Mouse (Mus musculus) megakaryocyte, embryonic 14.5 days (primary cell): ENCODE data around the gene Tex14. TPM values are rescaled to one million over a fixed set of nuclear protein-coding genes. Genes with fewer than 3 reads are reported as not detected.

Source experiments
- H3K27me3 ChIP-seq: replicated peaks from 2 replicates; pipeline ENCODE3; 2012; ENCODE audit warnings: inconsistent platforms
- H3K36me3 ChIP-seq: replicated peaks from 2 replicates; pipeline ENCODE3; 2012; ENCODE audit warnings: low read length, inconsistent platforms, mixed read lengths
- H3K4me1 ChIP-seq: 2 replicates; pipeline ENCODE4 v1.6.1; 2012; ENCODE audit warnings: inconsistent platforms
- H3K4me3 ChIP-seq: replicated peaks from 2 replicates; pipeline ENCODE3; 2012; ENCODE audit warnings: moderate library complexity, mild to moderate bottlenecking, inconsistent platforms
- H3K9me3 ChIP-seq: 2 replicates; pipeline ENCODE4 v1.6.1; 2012; ENCODE audit warnings: inconsistent platforms
- FLI1 ChIP-seq: IDR thresholded peaks from 2 replicates; pipeline ENCODE4 v1.6.1; 2012; ENCODE audit warnings: low read length, inconsistent platforms, mixed read lengths
- GATA1 ChIP-seq: IDR thresholded peaks from 3 replicates; pipeline ENCODE4 v1.6.1; 2012; ENCODE audit warnings: mixed read lengths, low read length, inconsistent platforms, borderline replicate concordance
- polyA plus RNA-seq: library from polyadenylated mRNA; stranded (reverse); fragments of >175 nt; gene quantifications from 2 replicates; pipeline ENCODE4 v1.2.3, GENCODE M21; 2012; ENCODE audit warnings: low replicate concordance; ENCODE audit not compliant: insufficient read depth

The Tex14 gene
- polyA plus RNA-seq, 1 experiment = not detected

DNA sequence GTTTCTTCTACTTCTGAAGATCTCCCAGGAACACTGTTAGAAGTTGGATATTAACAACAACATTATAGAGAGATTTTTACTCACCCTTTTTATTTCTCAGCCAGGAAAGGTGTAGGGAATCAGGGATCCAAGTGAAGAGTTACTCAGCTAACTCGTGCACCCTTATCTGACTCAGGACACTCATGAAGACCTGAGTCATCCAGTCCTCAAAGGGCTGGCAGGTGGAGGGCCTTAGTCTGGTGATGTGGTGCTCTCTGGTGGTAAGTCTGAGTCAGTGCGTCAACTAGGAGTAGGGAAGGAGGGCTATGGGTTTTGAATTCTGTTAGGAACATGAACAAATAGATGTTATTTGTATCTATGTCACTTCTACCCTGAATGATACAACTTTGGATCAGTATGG lies 114.4 kb downstream of the Tex14 start:
- no peaks in the 10 kb centered on the region for H3K36me3 ChIP-seq

DNA sequence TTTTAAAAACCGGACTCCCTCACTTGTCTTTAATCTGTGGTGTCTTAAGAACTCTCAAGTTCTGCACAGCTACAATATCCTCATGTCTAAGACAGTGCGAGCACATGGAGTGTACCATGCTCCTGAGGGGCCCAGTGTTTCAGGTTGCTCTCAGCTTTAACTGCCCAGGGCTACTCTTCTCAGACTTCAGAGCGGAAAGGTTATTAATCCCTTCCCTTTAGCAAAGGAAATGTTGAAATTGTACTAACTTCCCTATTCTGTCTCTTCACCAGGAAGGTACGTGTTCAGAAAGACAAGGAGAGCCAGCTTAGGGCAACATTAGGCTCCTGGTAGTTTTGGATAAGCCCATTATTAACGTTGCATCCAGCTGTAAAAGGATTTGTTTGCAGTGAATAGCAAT lies 118.6 kb downstream of the Tex14 start:
- TF ChIP-seq GATA1 = no peak
- no peak for TF ChIP-seq FLI1
- H3K36me3 ChIP-seq = no peaks in the 10 kb centered on the region
- H3K4me3 ChIP-seq = no peak overlapping the region
- peaks cover 32% of the 10 kb centered on the region for H3K4me1 ChIP-seq
- H3K9me3 ChIP-seq = no peaks in the 10 kb centered on the region
- H3K27me3 ChIP-seq = peaks cover 2% of the 10 kb centered on the region

More for the DNA sequence above, 114.4 kb downstream of the Tex14 start:
- Histone ChIP-seq H3K4me1 (peaks cover 19% of the 10 kb centered on the region), H3K9me3 (no peaks in the 10 kb centered on the region), H3K4me3 (no peak overlapping the region), H3K27me3 (peaks cover 9% of the 10 kb centered on the region)
- TF ChIP-seq FLI1 (no peak), GATA1 (no peak)

DNA sequence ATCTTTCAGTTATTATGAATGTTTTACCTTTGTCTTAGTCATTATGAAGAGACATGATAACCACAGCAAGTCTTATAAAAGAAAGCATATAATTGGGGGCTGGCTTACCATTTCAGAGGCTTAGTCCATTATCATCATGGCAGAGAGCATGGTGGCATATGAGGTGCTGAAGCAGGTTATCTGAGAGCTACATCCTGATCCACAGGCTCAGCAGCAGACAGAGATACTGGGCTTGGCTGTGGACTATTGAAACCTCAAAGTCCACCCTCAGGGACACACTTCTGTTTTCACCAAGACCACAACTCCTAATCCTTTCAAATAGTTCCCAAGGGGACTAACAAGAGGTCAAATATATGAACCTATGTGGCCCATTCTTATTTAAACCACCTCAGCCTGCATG lies 119.1 kb downstream of the Tex14 start:
- Histone ChIP-seq H3K4me3 (no peak overlapping the region), H3K4me1 (peaks cover 32% of the 10 kb centered on the region), H3K36me3 (no peaks in the 10 kb centered on the region), H3K9me3 (no peaks in the 10 kb centered on the region), H3K27me3 (peaks cover 2% of the 10 kb centered on the region)
- no peak for TF ChIP-seq FLI1
- no peak for TF ChIP-seq GATA1

DNA sequence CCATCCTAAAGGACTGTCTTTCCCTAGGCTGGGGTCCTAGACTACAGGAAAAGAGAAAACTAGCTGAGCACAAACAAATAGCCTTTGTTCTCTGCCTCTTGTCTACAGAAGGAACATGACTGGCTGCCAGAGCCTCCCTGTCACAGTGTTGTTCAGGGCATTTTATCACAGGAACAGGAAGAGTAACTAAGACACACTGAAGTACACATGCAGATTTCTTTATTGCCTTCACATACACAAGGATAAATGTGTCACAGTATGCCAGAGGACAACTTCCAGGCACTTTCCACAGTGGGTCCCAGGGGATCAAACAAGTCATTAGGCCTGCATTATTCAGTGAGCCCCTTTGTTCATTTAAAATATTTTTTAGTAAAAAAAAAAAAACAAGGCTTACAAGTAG lies 119.9 kb downstream of the Tex14 start:
- no peaks in the 10 kb centered on the region for H3K9me3 ChIP-seq
- H3K4me3 ChIP-seq = no peak overlapping the region
- no peak for TF ChIP-seq FLI1
- TF ChIP-seq GATA1 = no peak
- peaks cover 26% of the 10 kb centered on the region for H3K4me1 ChIP-seq
- H3K36me3 ChIP-seq = no peaks in the 10 kb centered on the region
- peaks cover 2% of the 10 kb centered on the region for H3K27me3 ChIP-seq

DNA sequence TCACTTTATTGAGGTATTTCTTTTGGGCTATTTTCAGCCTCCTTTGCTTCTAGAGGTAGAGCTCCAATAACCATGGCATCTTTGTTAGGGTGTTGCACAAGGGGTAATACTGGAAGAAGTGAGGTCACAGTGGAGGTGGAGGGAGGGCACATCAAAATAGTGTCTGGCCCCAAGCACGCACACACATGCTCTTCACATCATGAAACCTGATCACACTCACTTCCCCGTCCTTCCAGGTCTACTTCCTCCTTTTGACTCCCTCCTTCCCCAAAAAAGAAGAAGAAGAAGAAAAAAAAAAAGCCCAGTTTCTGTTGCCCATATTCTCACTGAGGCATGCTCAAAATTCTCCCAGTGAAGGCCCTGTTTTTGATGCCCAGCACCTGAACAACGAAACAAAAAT lies 122.5 kb downstream of the Tex14 start:
- TF ChIP-seq GATA1 = no peak
- Histone ChIP-seq H3K36me3 (no peaks in the 10 kb centered on the region), H3K9me3 (no peaks in the 10 kb centered on the region), H3K4me1 (peaks cover 26% of the 10 kb centered on the region), H3K27me3 (peaks cover 2% of the 10 kb centered on the region), H3K4me3 (no peak overlapping the region)

DNA sequence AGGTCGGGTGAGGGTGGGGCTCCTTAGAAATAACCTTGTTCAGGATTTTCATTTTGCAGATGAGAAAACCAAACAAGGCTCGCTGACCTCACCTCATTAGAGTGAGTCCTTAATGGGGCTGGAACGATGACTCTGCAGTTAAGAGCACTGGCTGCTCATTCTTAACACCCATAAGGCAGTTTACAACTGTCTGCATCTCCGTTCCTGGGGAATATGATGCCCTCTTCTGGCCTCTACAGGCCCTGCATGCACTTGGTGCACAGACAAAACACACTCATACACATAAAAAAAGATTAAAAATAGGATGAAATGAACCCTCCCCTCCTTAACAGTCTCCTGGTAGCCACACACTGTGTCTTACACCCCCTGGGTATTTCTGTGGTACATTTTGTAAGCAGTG lies 123.1 kb downstream of the Tex14 start:
- Histone ChIP-seq H3K9me3 (no peaks in the 10 kb centered on the region), H3K27me3 (peaks cover 2% of the 10 kb centered on the region), H3K36me3 (no peaks in the 10 kb centered on the region), H3K4me1 (peaks cover 22% of the 10 kb centered on the region), H3K4me3 (no peak overlapping the region)
- no peak for TF ChIP-seq FLI1
- TF ChIP-seq GATA1 = no peak

DNA sequence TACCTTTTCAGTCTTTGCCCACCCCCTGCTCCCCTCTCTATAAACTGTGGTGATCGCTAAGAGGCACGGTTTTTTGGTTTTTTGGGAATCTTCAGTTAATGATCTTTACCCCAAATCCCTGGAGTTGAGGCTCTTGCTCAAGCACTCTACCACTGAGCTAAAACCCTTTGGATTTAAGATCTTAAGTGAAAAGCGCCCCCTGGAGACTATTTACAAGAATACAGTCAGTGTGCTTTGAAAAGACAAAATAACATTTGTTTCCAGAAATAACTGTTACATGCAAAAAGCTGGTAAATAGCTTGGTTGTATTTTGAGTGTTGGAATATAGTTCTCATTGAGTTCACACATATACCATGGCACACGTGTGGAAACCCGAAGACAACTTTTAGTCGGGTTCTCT lies 126.8 kb downstream of the Tex14 start:
- no peak for TF ChIP-seq GATA1
- Histone ChIP-seq H3K27me3 (peaks cover 2% of the 10 kb centered on the region), H3K4me1 (no peaks in the 10 kb centered on the region), H3K4me3 (no peak overlapping the region), H3K9me3 (no peaks in the 10 kb centered on the region), H3K36me3 (no peaks in the 10 kb centered on the region)

DNA sequence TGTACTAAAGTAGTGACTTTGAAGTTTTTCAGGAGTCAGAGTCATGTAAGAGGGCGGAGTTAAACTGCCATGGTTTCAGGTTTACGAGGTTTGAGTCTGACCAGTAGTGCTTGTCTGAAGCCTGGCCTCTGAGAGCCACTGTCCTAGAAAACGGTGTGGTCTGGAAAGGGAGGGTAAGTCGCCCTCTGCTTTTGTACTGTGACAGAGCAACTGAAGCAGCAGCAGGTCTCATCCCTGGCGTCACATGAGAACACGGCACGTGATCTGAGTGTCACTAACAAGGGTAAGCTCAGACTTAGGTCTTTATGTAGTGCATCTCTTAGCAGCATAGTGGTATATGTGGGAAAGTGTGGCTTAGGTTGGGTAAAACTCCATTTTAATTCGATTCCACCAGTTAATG lies 137.4 kb downstream of the Tex14 start:
- Histone ChIP-seq H3K4me3 (no peak overlapping the region), H3K27me3 (peaks cover 6% of the 10 kb centered on the region), H3K4me1 (peaks cover 4% of the 10 kb centered on the region; the same call in 1 of the 2 replicates), H3K36me3 (no peaks in the 10 kb centered on the region), H3K9me3 (peaks cover 5% of the 10 kb centered on the region)
- no peak for TF ChIP-seq GATA1
- TF ChIP-seq FLI1 = no peak

DNA sequence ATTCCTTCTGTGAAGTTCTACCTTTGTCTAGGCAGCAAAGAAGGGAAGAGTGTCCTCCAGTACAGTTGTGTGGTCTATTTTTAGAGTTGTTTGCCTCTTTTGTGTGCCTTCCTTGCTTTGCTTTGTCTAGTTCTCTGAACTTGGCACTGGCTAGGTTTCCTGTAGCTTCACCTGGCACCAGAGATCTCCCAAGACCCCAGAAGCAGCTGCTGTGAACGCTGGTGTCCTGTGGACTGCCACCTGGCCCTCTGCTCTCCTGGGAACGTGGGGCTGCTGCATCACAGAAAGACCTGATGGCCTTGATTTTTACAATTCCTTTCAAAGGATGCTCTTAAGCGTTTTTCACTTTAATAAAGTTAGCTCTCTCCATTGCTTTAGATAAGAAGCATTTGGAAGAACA lies 138.0 kb downstream of the Tex14 start:
- Histone ChIP-seq H3K36me3 (no peaks in the 10 kb centered on the region), H3K27me3 (peaks cover 7% of the 10 kb centered on the region), H3K4me1 (peaks cover 4% of the 10 kb centered on the region; the same call in 1 of the 2 replicates), H3K4me3 (no peak overlapping the region), H3K9me3 (peaks cover under 1% of the 10 kb centered on the region; the same call in 1 of the 2 replicates)
- TF ChIP-seq GATA1 (no peak), FLI1 (no peak)

DNA sequence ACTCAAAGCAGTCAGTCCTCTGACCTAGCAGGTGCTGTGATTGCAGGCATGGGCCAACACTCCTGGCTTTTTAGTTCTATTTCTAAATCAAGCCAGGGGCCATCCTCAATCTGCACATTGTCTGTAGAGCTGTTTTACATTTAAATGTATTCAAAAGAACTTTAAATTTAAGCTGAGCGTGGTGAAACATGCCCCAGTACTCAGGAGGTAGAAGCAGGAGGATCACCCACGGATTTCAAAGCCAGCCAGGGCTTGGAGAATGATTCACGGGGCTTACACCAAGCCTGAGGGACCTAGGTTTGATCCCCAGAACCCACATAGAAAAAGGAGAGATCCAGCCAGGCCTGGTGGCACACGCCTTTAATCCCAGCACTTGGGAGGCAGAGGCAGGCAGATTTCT lies 148.5 kb downstream of the Tex14 start:
- no peaks in the 10 kb centered on the region for H3K9me3 ChIP-seq
- H3K4me3 ChIP-seq = no peak overlapping the region
- peaks cover 26% of the 10 kb centered on the region for H3K27me3 ChIP-seq
- H3K4me1 ChIP-seq = no peaks in the 10 kb centered on the region
- TF ChIP-seq GATA1 (no peak), FLI1 (no peak)
- no peaks in the 10 kb centered on the region for H3K36me3 ChIP-seq

DNA sequence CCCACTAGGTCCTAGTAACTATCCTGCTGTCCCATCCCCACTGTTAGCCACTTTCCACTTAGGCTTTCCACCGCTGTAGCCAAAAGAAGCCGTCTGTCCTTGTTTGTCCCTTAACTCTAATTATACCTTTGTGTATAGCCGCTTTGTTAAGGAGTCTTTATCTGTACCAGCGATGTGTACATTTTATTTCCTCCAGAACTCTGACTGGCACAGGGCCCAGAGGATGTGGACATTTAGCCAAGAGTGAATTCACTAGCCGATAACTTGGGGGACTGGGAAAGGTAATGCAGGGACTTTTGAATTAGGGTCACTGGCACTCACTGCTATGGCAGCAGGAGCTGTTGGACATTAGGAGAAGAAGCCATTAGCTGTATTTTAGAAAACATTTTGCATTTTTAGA lies 149.5 kb downstream of the Tex14 start:
- Histone ChIP-seq H3K27me3 (peaks cover 22% of the 10 kb centered on the region), H3K9me3 (no peaks in the 10 kb centered on the region), H3K4me1 (no peaks in the 10 kb centered on the region), H3K36me3 (no peaks in the 10 kb centered on the region), H3K4me3 (no peak overlapping the region)
- no peak for TF ChIP-seq FLI1
- TF ChIP-seq GATA1 = no peak

DNA sequence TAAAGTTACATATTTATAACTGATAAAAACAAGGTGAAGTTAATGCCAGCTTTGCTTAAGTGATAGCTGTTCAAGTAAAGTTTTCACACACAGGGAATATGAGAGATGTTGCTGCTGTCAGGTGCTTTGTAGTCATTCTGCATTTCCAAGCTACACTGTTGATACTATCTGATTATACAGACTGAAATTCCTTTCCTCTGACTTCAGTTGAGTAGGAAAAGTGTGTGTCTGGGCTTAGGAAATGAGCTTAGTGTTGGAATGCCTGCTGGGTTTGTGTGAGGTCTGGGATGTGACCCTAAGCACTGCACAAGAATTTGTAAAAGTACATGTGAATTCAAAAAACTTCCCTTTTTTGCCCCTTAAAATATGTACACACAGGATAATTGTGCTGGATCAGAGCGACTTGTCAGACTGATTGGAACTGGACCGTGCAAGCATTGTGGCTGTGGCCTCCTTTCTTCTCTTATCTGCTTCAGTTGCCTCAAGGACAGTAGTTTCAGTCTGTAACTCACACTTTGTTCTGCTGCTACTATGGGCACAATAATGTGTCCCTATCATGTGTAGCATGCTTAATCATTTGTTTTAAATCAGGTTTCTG lies 150.3 kb downstream of the Tex14 start:
- Histone ChIP-seq H3K4me3 (no peak overlapping the region), H3K9me3 (no peaks in the 10 kb centered on the region), H3K4me1 (no peaks in the 10 kb centered on the region), H3K27me3 (peaks cover 19% of the 10 kb centered on the region), H3K36me3 (no peaks in the 10 kb centered on the region)
- no peak for TF ChIP-seq FLI1
